Mouse (Mus musculus) naive thymus-derived CD4-positive, alpha-beta T cell, adult 2 months (primary cell): ENCODE data around the gene Trmt112.

ENCODE experiments used
- DNase-seq: peaks from one replicate; pipeline ENCODE4 v3.0.0-alpha.2; 2011; ENCODE audit warnings: low read depth

The Trmt112 gene

DNA sequence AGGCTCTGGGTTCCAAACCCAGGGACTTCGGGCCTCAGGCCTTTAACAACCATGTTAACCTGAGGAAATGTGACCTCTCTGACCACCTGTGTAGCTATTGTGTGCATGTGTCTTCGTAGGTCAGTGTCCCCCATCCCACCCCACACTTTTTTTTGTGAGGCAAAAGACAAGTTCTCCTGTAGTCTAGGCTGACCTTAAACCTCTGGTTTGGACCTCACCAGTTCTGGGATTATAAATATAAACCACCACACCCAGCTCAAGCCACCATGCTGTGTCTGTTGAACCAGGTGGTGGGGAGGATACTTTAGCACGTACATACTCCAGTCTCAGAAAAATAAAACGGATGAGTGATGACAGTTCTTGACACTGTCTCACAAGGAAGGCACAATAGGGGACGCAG, 40.5 kb downstream of the Trmt112 start:
- DNase-seq: no peak

DNA sequence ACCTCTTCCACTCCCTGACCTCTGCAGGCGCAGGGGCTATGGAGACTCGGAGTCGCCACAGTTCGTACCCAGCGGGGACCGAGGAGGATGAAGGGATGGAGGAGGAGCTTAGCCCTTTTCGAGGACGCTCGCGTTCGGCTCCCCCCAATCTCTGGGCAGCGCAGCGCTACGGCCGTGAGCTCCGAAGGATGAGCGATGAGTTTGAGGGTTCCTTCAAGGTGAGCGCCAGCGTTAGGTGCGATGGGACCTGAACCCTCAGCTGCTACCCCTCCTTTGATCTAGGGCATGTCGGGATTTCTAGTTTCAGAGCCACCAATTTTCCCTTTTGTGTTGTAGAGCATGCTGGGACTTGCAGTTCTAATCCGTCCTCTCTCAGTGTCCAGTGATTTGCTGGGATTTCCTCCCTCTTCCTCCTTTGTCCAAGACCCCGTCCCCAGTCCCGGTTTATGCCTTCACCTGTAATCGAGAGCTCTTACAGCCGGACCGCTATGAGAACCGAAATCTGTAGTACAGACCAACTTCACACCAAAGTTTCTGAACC, 41.2 kb downstream of the Trmt112 start:
- DNase-seq: peak; percentile 64

DNA sequence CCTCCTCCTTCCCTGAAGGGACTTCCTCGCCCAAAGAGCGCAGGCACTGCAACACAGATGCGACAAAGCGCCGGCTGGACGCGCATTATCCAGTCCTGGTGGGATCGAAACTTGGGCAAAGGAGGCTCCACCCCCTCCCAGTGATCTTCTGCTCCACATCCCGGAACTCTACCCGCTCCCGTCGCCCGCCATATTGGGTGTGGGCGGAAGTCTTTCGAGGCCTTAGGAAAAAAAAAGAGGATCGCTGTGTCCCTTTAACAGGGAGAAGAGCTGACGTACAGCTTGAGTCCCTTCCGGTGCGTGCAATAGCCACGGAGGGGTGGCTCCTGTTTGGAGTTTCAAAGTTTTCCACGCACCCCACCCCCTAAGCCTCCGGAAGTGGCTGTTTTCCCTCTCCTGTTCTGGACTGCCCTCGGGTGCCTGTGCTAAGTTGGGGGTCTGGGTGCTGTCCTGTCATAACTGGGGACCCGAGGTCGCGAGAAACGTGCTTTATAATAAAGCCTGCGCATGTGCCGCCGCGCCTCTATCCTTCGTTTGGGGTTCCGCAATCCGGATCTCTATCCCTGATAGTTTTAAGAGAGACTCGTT, 42.0 kb downstream of the Trmt112 start:
- peak; percentile 75 for DNase-seq

DNA sequence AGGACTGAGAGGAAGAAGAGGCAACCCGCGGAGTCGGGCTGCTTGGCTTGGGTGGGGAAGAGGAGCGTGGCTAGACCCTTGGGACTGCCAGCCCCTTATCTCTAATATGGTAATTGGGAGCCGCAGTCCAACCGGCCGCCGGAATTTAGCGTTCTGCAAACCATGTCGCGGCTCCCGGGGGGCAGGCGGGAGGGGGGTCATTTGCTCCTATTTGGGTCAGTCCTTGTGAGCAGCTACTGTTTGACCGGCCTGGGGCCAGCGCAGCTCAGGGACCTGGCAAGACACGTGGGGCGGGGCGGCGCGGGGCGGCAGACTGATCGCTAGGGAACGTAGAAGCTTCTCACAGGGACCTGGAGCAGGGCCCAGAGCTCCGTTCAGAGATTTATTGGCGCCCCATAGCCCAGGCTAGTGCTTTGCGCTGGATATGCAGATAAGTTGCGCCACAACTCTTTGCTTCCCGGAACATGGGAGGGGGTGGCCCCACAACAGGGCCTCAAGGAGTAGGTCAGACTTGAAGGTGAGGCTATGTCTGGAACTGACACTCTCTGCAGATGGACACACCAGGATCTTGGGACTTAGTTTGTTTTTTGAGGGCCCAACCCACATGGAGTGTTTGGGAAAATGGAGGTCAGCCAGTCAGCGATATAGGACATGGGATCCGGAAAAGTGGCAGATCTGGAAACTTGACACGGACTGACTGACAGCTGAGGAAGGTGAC, 42.7 kb downstream of the Trmt112 start:
- peak; percentile 54 for DNase-seq

DNA sequence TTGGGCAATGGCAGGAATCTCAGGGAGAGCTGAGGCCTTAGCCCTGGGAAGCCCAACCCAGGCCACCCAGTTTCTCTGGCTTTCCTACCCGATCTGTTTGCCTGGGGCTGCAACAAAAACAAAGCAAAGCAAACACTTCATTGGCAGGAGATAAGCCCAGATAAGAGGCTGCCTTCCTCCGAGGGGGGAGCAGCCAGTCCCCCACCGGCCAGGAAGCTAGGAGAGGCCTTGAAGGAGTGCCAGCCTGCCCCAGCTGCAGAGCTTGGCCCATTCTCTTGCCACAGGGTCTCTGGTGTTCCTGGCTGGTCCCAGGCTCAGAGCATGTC, 43.2 kb downstream of the Trmt112 start:
- DNase-seq: no peak

DNA sequence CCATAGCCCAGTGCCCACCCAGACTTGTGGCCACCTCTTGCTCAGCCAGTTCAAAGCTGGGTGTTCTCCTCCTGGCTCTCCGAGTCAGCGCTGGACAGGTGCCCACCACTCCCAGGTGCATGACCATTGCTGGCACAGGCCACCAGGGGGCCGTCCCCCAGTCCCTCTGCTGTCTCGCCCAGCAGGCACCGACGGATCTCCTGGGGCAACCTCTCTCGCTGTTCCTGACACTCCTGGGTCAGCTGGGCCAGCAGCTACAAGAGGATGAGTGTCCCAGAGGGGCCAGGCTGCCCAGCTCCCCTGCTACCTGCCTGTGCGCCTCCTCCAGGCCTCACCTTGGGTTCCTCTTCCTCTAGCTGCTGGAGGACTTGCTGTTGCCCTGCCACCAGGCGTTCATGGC, 44.5 kb downstream of the Trmt112 start:
- DNase-seq: no peak

DNA sequence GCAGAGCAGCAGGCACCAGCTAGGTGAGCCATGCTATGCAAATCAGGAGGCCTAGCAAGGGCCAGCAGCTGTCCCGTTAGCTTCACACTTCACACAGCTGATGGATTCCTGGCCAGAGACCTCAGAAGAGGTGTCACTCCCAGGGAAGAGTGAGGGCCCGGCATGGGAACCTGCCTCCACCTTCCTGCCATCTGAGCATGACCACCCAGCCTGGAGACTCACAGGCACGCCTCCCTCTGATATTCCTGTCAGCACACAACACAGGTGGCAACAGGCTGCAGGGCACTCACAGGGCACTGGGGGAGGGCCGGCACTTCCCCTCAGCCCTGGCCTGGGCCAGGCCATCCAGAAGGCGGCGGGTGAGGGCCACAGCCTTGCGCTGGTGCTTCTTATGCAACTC, 45.9 kb downstream of the Trmt112 start:
- no peak for DNase-seq

DNA sequence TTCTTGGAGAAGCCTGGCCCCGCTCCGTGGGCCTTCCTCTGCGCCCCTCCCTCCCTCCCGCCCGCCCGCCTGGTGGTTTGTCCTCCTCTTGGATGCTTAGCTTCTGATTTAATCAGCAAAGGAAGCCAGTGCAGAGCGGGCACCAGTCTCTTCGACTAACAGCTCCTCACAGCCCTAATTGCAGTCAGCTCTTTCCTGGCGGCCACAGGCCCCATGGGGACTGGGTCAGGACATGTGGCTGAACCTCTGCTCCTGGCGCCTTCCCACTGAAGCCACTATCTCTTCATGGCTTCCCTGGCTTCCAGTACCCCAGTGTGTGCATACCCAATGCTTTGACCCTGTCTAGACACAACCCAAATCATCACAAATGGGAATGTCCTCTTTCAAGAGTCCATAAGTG, 47.0 kb downstream of the Trmt112 start:
- no peak for DNase-seq
